Mouse (Mus musculus) ovary, postnatal 36 days (tissue): ENCODE results near the gene Gm38393.
A peak's percentile ranks its signal among the peaks of the same experiment; 100 is the strongest.

Source experiments
- DNase-seq: peaks from one replicate; pipeline ENCODE4 v3.0.0; 2022; ENCODE audit warnings: low spot score, mixed read lengths

Gene Gm38393

GRCm38 (mm10) chr7:60004606-60005330 is at the start of gene Gm38393, which contains the start of gene Snurf:
Gm38393 (minus strand) TSS chr7:60005064.
Snurf (minus strand) TSS chr7:60005049.
- peak; percentile 54 for DNase-seq

- DNase-seq: no peak
These were observed 42.8 kb upstream of the Gm38393 start for GRCm38 (mm10) chr7:60047481-60048201.

GRCm38 (mm10) chr7:60013186-60013585 is 8.3 kb upstream of the Gm38393 start:
- DNase-seq: no peak

- no peak for DNase-seq
These were observed 3.0 kb upstream of the Gm38393 start for GRCm38 (mm10) chr7:60007727-60008360.

GRCm38 (mm10) chr7:60006262-60006661 is 1.4 kb upstream of the Gm38393 start:
- DNase-seq: no peak

GRCm38 (mm10) chr7:60003921-60004605 is 801 bp downstream of the Gm38393 start:
- DNase-seq: peak; percentile 12

- DNase-seq: no peak
These were observed 1.6 kb downstream of the Gm38393 start for GRCm38 (mm10) chr7:60003006-60003865.

GRCm38 (mm10) chr7:59978646-59979045 is 26.2 kb downstream of the Gm38393 start:
- DNase-seq: no peak
